Mouse (Mus musculus) frontal cortex, postnatal 10 days (tissue): Measurements from ENCODE around the gene Hspb3.

Source experiments
- DNase-seq, 2 experiments: peaks; one replicate each; pipeline ENCODE4 v3.0.0; 2022; ENCODE audit warnings: low spot score in 2 of 2, mixed read lengths in 1 of 2

The Hspb3 gene

GRCm38 (mm10) chr13:113663151-113663779, at the start of gene Hspb3:
Hspb3 (minus strand) TSS chr13:113663676.
- DNase-seq: no peak

DNA sequence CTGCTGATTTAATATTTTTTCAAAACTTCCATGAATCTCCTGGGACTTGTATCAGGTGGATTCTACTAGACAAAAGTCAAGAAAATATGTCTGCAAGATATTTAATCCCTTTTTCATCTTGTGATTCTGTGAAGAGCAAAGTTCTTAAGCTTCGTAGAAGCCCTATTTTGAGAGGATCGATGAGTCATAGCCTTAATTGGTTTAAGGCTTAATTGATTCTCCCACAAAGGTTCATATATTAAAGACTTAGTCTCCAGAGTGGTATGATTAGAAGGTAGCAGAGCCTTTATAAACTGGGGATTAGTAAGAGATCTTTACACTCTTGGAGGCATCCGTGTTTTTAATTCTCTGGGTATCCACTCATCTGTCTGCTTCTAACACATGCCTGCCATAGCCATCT, 49.7 kb upstream of the Hspb3 start:
- DNase-seq: no peak

- DNase-seq: no peak
Measured at GRCm38 (mm10) chr13:113706183-113706582, 42.7 kb upstream of the Hspb3 start.

- no peak for DNase-seq
Measured at GRCm38 (mm10) chr13:113701185-113701584, 37.7 kb upstream of the Hspb3 start.

- DNase-seq: no peak
Measured at GRCm38 (mm10) chr13:113699928-113700327, 36.5 kb upstream of the Hspb3 start.

DNA sequence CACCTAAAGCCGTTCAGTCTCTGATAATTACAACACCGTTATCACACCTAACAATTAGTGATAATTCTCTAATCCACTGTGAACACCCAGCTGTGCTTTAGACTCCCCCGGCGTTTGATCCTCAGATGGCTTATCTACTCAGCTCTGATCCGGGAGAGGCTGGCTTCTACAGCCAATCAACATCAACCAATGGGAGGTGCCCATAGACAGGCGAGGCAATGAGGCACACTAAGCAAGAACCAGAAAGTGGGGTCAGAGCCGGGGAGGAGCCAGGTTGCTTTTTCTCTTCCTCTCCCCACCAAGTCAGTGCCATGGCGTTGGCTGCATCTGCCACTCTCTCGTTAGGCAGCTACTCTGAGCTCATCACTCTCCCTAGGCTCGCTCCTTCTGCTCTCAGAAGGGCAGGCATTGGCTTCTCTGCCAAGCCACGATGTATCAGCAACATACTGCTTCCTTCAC, 36.0 kb upstream of the Hspb3 start:
- peak in 1 of 2 experiments; percentile 13 for DNase-seq

DNA sequence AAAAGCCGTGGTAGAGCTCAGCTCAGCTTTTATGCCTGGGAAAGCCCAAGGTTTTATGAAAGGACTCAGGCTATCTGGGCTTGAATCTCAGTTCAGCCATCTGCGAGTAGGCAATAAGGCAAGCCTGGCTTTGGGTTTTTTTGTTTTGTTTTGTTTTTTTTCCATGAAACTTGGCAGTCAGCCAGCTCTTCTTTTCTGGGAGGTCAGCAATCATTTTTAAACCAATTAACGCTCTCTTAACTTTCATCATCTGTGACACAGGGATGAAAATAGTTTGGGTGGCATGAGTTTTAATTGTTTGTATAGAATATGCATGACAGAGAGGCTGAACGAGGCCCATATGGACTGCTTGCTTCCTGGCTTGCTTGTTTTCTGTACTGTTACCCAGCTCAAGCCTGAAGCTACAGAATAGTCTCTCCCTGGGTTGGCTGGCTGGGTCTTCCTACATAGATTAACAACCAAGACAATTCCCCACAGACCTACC, 33.4 kb upstream of the Hspb3 start:
- DNase-seq: no peak

- no peak for DNase-seq
Measured at GRCm38 (mm10) chr13:113693383-113693782, 29.9 kb upstream of the Hspb3 start.

DNA sequence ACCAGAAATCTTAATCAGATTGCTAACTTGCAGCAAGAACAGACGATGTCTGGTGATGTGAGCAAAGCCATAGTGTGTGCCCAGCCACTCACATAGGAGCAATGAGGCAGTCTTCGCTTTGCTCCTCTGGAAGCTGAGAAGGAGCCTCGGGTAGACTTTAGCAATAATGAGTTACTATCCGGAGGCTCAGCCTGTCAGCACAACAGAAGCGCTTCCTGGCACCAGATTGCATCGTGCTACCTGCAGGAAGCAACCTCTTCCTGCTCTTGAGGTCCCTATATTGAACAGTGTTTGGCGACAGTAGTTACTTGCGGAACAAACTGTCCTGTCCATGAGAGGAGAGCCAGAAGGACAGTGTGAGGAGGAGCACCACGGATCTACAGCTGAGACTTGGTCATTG, 28.2 kb upstream of the Hspb3 start:
- no peak for DNase-seq

GRCm38 (mm10) chr13:113689883-113690282, 26.4 kb upstream of the Hspb3 start:
- DNase-seq: no peak

DNA sequence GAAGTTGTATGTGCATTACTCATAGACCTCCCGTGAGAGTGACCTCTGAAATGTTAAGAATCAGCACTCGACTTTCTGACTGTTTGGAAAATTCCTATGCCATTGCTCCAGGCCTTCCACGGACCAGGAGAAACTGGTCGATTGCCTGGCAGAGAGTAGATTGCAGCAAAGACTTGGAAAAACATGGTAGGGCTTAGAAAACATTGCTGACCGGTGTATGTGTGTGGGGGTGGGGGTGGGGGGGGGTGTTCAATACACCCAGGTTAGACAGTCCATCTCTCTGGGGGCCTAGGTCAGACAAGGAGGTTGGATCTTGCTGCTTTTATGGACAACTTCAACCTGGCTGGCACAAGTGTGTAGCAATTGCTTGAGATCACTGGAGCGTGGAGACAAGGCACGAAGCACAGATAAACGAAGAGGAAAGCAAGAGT, 23.2 kb upstream of the Hspb3 start:
- no peak for DNase-seq

DNA sequence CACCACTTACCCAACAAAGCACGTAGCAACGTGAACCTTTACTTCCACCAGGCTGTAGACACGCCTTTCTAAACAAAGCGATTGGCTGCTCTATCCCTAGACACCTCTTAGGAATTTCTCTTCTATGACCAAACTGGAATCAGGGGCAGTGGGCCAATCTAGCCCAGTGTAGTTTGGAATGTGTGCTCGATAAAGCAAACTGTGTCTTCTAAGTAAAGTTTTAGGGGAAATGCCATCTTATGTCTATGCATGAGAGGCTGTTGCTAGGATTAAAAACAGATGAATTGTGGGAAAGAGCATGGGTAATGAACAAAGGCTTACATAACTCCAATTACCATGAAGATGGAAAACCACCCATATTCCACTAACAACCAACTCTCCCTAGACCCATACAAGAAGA, 19.3 kb upstream of the Hspb3 start:
- no peak for DNase-seq

DNA sequence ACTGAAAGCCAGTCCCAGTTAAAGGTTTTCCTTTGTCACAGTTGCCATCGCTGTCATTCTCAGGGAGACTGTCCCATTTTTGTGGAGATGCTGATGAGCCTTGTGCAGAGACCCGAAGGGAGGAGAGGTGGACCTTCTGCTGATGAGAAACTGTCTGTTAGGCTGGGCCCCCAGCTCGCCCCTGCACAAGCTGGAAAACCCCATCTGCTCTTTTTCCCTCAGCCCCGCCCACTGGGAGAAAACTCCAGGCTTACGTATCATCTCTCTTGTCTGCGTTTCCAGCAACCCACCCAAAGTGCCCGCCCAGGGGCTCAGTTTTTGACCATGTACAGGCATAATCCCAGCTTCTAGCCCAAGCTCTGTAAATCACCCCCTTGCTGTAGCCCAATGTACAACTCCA, 17.2 kb upstream of the Hspb3 start:
- no peak for DNase-seq

GRCm38 (mm10) chr13:113669459-113670077, 6.1 kb upstream of the Hspb3 start:
- DNase-seq: peak in 1 of 2 experiments; percentile 64

- DNase-seq: no peak
Measured at GRCm38 (mm10) chr13:113663883-113664282, 407 bp upstream of the Hspb3 start.

- DNase-seq: no peak
Measured at GRCm38 (mm10) chr13:113661826-113662271, 1.6 kb downstream of the Hspb3 start.

DNA sequence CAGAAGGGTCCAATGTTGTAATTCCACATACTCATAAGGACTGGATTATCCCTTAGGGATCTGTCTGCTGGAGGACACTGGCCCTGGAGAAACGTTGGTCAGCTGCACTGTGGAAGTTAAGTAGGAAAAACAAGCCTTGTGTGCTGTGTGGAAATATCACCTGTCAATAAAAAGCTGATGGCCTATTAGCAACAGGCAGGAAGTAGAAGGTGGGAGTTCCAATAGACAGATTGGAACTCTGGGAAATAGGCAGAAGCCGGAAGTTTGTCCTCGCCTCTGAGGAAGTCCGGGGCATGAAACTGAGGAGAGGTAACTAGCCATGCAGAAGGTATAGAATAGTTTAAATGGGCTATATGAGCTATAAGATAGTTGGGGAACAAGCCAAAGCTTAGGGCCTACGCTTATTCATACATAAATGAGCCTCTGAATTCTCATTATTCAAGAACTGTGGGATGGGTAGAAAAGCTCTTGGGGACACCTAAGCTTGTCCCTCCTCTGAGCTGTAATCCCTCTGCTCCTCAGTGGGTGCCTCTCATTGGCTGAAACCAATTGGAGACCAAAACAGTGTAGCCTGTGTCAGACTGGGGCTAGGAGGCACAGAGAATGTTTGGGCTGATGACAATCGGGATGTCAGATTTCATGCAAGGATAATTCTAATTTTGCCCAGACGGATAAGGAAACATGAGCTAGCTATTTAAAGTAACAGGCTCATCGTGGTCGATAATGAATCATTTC, 2.7 kb downstream of the Hspb3 start:
- DNase-seq: no peak

- no peak for DNase-seq
Measured at GRCm38 (mm10) chr13:113657204-113657603, 6.3 kb downstream of the Hspb3 start.

DNA sequence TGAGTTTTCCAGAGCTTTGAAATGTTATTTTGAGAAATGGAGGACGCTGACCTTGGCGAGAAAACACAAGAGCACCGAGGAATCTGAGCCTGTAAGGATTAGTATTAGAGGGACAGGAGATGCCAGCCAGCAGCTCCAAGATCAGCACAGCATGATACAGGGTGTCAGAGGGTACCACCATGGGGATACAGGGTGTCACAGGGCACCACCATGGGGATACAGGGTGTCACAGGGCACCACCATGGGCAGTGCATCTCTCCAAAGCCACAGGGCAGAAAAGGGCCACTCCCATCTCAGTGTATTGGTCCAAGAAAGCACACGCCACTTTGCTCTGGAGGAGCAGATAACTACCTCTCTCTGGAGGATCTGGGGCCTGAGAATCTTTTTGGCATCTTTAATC, 6.8 kb downstream of the Hspb3 start:
- no peak for DNase-seq

GRCm38 (mm10) chr13:113655511-113655910, 8.0 kb downstream of the Hspb3 start:
- no peak for DNase-seq

DNA sequence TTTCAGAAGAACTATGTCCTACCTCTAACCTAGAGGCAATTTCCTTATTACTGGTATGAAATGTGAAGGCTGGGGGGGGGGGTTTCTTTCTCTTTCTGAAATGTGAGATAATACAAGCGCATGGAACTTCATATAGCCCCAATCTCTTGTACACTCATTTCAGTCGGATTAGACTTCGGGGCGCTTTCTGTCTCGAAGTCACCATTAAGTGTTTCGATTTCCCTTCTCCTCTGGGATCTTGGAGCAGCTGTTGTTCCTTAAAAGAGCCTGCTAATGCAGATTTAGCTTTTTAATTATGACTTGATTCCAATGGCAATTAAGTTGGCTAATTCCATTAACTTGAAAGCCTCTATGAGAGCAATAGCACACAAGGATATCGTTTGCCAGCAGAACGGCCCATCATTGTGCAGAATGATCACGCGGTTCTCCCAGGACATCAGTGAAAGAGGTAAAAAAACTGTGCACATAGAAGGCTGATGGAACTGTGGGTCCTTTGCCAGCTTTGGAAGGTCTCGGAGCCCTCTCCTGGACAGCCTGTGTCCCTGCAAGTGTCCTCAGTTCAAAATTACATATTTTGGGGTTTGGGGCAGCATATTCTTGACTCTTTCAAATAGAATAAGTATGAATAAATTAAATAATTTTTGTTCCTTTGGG, 22.4 kb downstream of the Hspb3 start:
- no peak for DNase-seq

GRCm38 (mm10) chr13:113638914-113639313, 24.6 kb downstream of the Hspb3 start:
- DNase-seq: no peak
